Mouse (Mus musculus): Measurements from ENCODE around the gene Wnt10a.
"Not testable (repeated sequence)": the region's sequence is repeated elsewhere in the genome, so short reads cannot be mapped to it uniquely, and the experiment has no call there.

The Wnt10a gene

DNA sequence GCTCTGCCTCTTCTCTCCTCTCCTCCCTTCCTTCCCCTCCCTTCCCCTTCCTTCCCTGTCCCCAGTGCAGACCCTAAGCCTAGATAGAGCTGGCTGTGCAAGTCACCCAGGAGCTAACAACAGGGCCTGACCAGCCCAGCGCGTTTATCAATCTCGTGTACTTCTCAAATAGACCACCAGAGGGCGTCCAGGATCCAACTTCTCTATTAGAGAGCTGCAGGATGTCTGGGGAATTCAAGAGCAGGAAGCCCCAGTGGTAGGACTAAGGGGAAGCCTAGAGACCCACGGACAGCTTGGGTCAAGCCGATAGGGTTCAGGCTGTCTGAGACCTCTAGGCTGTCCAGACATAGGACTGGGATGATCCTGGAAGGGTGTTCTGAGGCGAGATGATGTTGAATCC, 3.5 kb upstream of the Wnt10a start:
- peak; percentile 90 for DNase-seq

DNA sequence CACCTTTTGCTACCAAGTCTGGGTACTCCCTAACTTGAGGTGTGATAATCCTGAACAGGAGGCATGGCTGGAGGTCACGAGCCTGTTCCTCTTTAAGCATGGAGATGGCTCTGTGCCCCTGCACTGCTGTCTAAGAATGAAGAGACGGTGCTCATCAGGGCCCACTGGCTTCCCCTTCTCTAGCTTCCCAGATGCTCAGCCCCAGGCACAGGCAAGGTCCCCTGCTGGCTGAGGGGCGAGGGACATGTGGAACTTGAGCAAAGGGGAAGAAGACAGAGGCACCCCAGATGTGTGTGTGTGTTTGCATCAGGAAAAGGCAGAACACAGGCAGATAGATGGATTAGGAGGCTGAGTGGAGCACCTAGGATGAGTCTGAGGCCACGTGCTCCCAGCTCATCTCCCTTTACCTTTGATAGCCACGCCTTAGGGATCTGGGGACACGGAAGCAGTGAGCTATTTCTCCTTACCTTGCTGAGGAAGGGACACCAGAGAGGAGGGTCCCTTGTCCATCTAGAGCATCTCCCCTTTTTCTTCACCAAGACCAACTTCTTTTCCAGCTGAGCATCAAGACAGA, 2.6 kb upstream of the Wnt10a start:
- DNase-seq = no peak

- DNase-seq = no peak
Measured at GRCm38 (mm10) chr1:74790095-74790494, 1.2 kb upstream of the Wnt10a start.

DNA sequence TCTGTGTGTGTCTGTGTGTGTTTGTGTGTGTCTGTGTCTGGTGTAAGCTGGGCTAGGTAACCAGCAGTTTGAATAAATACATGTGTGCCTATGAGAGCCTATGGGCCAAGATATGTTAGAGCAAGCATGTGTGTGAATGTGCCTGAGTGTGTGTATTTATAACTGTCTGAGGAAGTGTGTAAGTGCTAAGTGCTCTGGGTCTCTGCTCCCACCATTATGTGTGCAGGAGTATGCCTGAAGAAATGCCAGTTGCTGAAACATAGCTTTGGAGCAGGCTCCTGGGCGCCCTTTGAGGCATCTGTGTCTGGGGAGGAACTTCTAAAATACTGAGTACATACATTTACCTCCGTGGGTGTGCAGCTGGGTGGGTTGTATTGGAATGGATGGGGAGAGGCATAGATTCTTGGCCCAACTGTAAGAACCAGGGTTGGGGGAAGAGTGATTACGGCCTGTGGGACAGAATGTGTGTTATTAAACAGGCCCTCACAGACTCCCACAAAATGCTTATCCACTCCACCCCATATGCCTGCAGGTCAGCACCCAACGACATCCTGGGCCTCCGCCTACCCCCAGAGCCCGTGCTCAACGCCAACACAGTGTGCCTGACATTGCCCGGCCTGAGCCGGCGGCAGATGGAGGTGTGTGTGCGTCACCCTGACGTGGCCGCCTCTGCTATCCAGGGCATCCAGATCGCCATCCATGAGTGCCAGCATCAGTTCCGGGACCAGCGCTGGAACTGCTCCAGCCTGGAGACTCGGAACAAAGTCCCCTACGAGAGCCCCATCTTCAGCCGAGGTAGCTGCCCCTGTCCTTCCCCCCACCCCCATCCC, 1.7 kb downstream of the Wnt10a start:
- no peak for DNase-seq

GRCm38 (mm10) chr1:74794487-74795144, 3.3 kb downstream of the Wnt10a start:
- DNase-seq = no peak

GRCm38 (mm10) chr1:74795145-74795529, 3.8 kb downstream of the Wnt10a start:
- DNase-seq = no peak

DNA sequence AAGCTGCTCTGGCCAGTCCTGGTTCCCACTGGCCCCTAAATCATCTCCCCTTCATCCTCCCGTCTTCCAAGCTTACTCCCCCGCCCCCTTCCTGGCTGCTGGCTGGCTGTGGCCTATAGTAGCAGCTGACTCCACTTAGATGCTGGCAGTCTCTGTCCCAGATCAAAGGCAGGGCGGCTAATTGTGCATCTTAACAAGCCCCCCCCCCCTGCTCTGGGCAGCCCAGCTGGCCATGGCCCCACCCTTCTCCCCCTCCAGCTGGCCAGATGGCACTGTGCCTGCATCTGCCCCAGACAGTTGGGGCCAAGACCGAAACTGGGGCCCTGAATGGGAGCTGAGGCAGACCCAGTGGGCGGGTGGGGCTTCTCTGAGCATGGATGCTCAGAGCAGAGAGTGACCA, 6.1 kb downstream of the Wnt10a start:
- DNase-seq = no peak

DNA sequence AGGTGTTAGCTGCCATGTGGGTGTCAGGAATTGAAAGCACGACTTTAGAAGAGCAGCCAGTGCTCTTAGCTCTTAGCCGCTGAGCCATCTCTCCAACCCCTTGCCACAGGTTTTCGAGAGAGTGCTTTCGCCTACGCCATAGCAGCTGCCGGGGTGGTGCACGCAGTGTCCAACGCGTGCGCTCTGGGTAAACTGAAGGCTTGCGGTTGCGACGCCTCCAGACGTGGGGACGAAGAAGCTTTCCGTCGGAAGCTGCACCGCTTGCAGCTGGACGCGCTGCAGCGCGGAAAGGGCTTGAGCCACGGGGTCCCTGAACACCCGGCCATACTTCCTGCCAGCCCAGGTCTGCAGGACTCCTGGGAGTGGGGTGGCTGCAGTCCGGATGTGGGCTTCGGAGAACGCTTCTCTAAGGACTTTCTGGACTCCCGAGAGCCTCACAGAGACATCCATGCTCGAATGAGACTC, 9.1 kb downstream of the Wnt10a start:
- no peak for DNase-seq

GRCm38 (mm10) chr1:74801631-74802140, 10.4 kb downstream of the Wnt10a start:
- no peak for DNase-seq

- DNase-seq = peak; percentile 77
Measured at GRCm38 (mm10) chr1:74802795-74803656, 11.7 kb downstream of the Wnt10a start.

GRCm38 (mm10) chr1:74804211-74804870, 13.0 kb downstream of the Wnt10a start:
- DNase-seq = no peak

- no peak for DNase-seq
Measured at GRCm38 (mm10) chr1:74805340-74805835, 14.1 kb downstream of the Wnt10a start.

- no peak for DNase-seq
Measured at GRCm38 (mm10) chr1:74805843-74806242, 14.5 kb downstream of the Wnt10a start.

GRCm38 (mm10) chr1:74806360-74807311, 15.3 kb downstream of the Wnt10a start:
- no peak for DNase-seq

DNA sequence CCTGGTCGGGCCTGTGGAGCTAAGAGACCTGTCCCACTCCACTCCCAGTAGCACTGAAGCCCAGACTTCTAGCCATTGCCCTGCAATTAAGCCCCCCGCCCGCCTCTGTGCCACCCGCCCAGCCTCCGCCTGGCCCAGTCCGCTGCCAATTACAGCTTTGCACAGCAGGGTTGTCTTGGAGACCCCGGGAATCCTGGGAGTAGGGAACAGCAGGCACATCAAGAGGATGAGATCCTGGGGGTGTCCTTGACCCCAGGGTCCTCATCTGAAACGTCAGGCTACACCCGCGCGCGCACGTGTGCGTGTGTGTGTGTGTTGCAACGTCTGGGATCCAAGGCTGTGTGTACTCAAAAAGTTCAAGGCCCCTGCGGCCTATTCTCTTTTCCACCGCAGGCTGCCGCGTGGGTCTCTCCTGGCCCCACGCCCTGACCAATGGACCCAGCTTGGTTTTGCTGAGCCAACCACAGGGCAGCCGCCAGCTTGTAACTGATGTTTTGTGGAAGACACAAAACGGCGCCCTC, 16.3 kb downstream of the Wnt10a start:
- DNase-seq = no peak

DNA sequence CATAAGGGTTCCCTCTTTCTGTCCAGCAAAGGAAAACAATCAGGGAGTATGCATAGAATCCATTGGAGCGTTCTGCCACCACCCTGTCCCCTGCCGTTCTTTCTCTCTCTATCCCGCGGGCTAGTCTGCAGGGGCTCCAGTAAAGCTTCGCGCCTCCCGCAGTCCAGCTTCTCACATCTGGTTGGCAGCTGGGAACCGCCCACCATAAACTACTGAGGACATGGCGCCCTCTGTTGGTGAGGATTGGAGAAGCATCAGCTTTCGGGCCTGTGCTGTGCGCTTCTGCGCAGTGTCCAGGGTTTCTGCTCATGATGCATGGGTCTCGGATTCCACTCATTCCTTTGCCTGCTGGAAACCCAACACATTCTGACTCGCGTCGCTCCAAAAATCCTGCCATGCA, 16.8 kb downstream of the Wnt10a start:
- peak; percentile 95 for DNase-seq

DNA sequence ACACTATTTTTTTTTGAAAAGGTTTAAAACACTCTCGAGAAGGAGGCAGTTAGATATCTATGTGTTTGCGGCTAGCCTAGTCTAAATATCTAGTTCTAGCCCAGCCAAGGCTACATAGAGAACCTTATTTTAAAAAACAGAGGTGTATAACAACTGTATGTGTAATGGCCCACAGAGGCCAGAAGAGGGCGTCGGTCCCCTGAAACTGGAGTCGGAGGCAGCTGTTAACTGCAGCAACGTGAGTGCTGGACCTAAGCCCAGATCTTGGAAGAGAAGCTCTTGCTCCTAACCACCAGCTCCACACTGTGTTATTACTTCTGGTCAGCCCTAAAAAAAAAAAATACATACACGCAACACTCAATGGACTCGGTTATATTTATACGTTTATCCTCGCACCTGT, 17.7 kb downstream of the Wnt10a start:
- no peak for DNase-seq

DNA sequence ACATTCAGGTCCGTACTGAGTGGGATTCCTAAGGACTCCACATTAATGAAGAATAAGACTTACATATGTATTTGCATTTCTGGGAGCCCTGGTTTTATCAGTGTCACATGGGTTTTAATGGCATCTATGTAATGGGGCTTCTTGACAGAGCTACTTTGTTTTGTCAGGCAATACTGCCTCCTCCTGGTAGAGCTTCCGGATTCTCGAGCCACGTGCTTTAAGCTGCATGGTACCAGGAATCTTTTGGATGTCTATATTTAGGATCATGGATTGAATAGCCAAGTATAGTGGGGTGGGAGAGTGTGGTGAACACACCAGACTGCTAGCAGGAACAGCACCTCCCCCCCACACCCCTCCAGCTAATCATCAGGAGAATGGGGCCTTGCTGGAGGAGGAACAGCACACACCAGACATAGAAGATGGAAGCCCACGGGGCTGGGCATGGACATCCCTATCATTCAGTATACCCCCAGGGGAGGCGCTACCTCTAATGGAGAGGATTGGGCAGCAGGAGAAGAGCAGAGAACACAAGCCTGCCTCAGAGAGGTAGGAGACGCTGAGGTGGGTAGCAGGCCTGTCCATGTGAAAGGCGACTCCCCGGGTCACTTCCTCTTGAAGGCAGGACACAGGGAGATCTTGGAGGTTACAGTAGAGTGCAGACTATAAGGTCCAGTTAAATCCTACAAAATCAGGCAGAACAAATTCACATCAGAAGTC, 23.8 kb downstream of the Wnt10a start:
- no peak for DNase-seq

GRCm38 (mm10) chr1:74815965-74816364, 24.6 kb downstream of the Wnt10a start:
- not testable (repeated sequence) for DNase-seq

Data from lung, postnatal 36 days (tissue).